Mouse (Mus musculus) forebrain, embryonic 13.5 days (tissue): Measurements from ENCODE around the gene Itprid1. TPM values are rescaled to one million over a fixed set of nuclear protein-coding genes. Genes with fewer than 3 reads are reported as not detected.
A peak's percentile ranks its signal among the peaks of the same experiment; 100 is the strongest.

ENCODE experiments used
- ATAC-seq: fragments of 200-750 bp; cut with Nextera tagmentation; 2 replicates; pipeline ENCODE4 v1.8.0; 2017
- H3K27ac ChIP-seq: fragments of 300-500 bp; sonication (generic); 2 replicates; pipeline ENCODE4 v1.5.1; 2015; ENCODE audit warnings: inconsistent platforms, mild to moderate bottlenecking, moderate library complexity
- H3K27me3 ChIP-seq: fragments of 300-500 bp; sonication (generic); 2 replicates; pipeline ENCODE4 v1.6.1; 2015; ENCODE audit warnings: mild to moderate bottlenecking, inconsistent platforms
- H3K36me3 ChIP-seq: fragments of 300-500 bp; sonication (generic); 2 replicates; pipeline ENCODE4 v1.6.1; 2015; ENCODE audit warnings: mild to moderate bottlenecking, inconsistent platforms; ENCODE audit not compliant: poor library complexity, severe bottlenecking
- H3K4me1 ChIP-seq: fragments of 300-500 bp; sonication (generic); 2 replicates; pipeline ENCODE4 v1.6.1; 2015; ENCODE audit warnings: inconsistent platforms
- H3K4me2 ChIP-seq: fragments of 300-500 bp; sonication (generic); 2 replicates; pipeline ENCODE4 v1.6.1; 2015; ENCODE audit warnings: inconsistent platforms, mild to moderate bottlenecking, moderate library complexity
- H3K4me3 ChIP-seq: fragments of 300-500 bp; sonication (generic); 2 replicates; pipeline ENCODE4 v1.5.1; 2015; ENCODE audit warnings: mild to moderate bottlenecking, inconsistent platforms
- H3K9ac ChIP-seq: fragments of 300-500 bp; sonication (generic); 2 replicates; pipeline ENCODE4 v1.6.1; 2015; ENCODE audit warnings: mild to moderate bottlenecking, inconsistent platforms
- H3K9me3 ChIP-seq: fragments of 300-500 bp; sonication (generic); replicated peaks from 2 replicates; pipeline ENCODE4 v1.6.1; 2016; ENCODE audit warnings: inconsistent platforms
- WGBS: fragments of 180-500 bp; shearing (Covaris S2); methylation state at CpG from one replicate; pipeline ENCODE4 v1.1.7; 2015; 5-methylcytosine and 5-hydroxymethylcytosine counted together
- polyA plus RNA-seq: library from polyadenylated mRNA; unstranded; fragments of >200 nt; fragmentation: Nextera tagmentation; extraction: Ambion mirVana; gene quantifications from 2 replicates; pipeline ENCODE4 v1.2.1, GENCODE M21; 2015

Itprid1 gene
- 0.50 and 0.92 TPM in 2 replicates for polyA plus RNA-seq

GRCm38 (mm10) chr6:55836650-55837320 is at the start of gene Itprid1:
TSS of gene Itprid1 (plus strand) at chr6:55836895.
- H3K36me3 ChIP-seq = no peaks in the 10 kb centered on the region
- H3K4me3 ChIP-seq = no peak within 1 kb of the TSS
- H3K4me1 ChIP-seq = no peaks in the 10 kb centered on the region
- no peak within 1 kb of the TSS for H3K9ac ChIP-seq
- WGBS = 88% methylated on average over 8 of the region's 8 CpGs
- no peak for ATAC-seq
- H3K4me2 ChIP-seq = no peak within 1 kb of the TSS
- no peaks in the 10 kb centered on the region for H3K27me3 ChIP-seq
- H3K27ac ChIP-seq = no peak within 1 kb of the TSS
- no peaks in the 10 kb centered on the region for H3K9me3 ChIP-seq

- no peak overlapping the region for H3K4me3 ChIP-seq
- peaks cover 33% of the 10 kb centered on the region for H3K4me1 ChIP-seq
- no peak overlapping the region for H3K9ac ChIP-seq
- H3K36me3 ChIP-seq = no peaks in the 10 kb centered on the region
- no peak for ATAC-seq
- H3K9me3 ChIP-seq = no peaks in the 10 kb centered on the region
- no peak overlapping the region for H3K27ac ChIP-seq
- H3K4me2 ChIP-seq = no peak overlapping the region
- 87% methylated on average over 1 of the region's 1 CpGs for WGBS
- H3K27me3 ChIP-seq = no peaks in the 10 kb centered on the region
Measured at GRCm38 (mm10) chr6:55789557-55789956, 47.1 kb upstream of the Itprid1 start.

- Histone ChIP-seq H3K27ac (peak overlapping the region; percentile 97), H3K36me3 (no peaks in the 10 kb centered on the region), H3K4me1 (peaks cover 33% of the 10 kb centered on the region), H3K4me3 (no peak overlapping the region), H3K4me2 (peak overlapping the region; percentile 34), H3K9ac (peak overlapping the region; percentile 55), H3K9me3 (no peaks in the 10 kb centered on the region), H3K27me3 (no peaks in the 10 kb centered on the region)
- ATAC-seq = peak; percentile 81
- WGBS = 2% methylated on average over 6 of the region's 6 CpGs
Measured at GRCm38 (mm10) chr6:55791852-55792496, 44.7 kb upstream of the Itprid1 start.

GRCm38 (mm10) chr6:55792536-55792935 is 44.2 kb upstream of the Itprid1 start:
- H3K4me1 ChIP-seq = peaks cover 33% of the 10 kb centered on the region
- H3K4me2 ChIP-seq = peak overlapping the region; percentile 34
- H3K36me3 ChIP-seq = no peaks in the 10 kb centered on the region
- H3K27ac ChIP-seq = peak overlapping the region; percentile 97
- no peaks in the 10 kb centered on the region for H3K9me3 ChIP-seq
- ATAC-seq = peak; percentile 88
- H3K9ac ChIP-seq = peak overlapping the region; percentile 55
- H3K27me3 ChIP-seq = no peaks in the 10 kb centered on the region
- no peak overlapping the region for H3K4me3 ChIP-seq
- 22% methylated on average over 8 of the region's 8 CpGs for WGBS

GRCm38 (mm10) chr6:55802686-55803085 is 34.0 kb upstream of the Itprid1 start:
- ATAC-seq = no peak
- Histone ChIP-seq H3K9me3 (no peaks in the 10 kb centered on the region), H3K4me3 (no peak overlapping the region), H3K9ac (no peak overlapping the region), H3K4me1 (peaks cover 26% of the 10 kb centered on the region), H3K36me3 (no peaks in the 10 kb centered on the region), H3K27me3 (no peaks in the 10 kb centered on the region), H3K27ac (peak overlapping the region; percentile 84), H3K4me2 (no peak overlapping the region)
- WGBS = 65% methylated on average over 1 of the region's 1 CpGs

GRCm38 (mm10) chr6:55803357-55803756 is 33.3 kb upstream of the Itprid1 start:
- Histone ChIP-seq H3K4me1 (peaks cover 26% of the 10 kb centered on the region), H3K9ac (no peak overlapping the region), H3K27me3 (no peaks in the 10 kb centered on the region), H3K27ac (peak overlapping the region; percentile 84), H3K4me3 (no peak overlapping the region), H3K4me2 (no peak overlapping the region), H3K9me3 (no peaks in the 10 kb centered on the region), H3K36me3 (no peaks in the 10 kb centered on the region)
- no peak for ATAC-seq
- 68% methylated on average over 7 of the region's 7 CpGs for WGBS

- H3K4me3 ChIP-seq = no peak overlapping the region
- H3K27ac ChIP-seq = peak overlapping the region; percentile 84
- H3K4me1 ChIP-seq = peaks cover 26% of the 10 kb centered on the region
- H3K9me3 ChIP-seq = no peaks in the 10 kb centered on the region
- ATAC-seq = peak; percentile 91
- H3K4me2 ChIP-seq = peak overlapping the region; percentile 7; the same call in 1 of the 2 replicates
- H3K27me3 ChIP-seq = no peaks in the 10 kb centered on the region
- no peak overlapping the region for H3K9ac ChIP-seq
- H3K36me3 ChIP-seq = no peaks in the 10 kb centered on the region
- 23% methylated on average over 12 of the region's 12 CpGs for WGBS
Measured at GRCm38 (mm10) chr6:55803991-55804680, 32.6 kb upstream of the Itprid1 start.

GRCm38 (mm10) chr6:55804681-55805000 is 32.1 kb upstream of the Itprid1 start:
- Histone ChIP-seq H3K36me3 (no peaks in the 10 kb centered on the region), H3K9me3 (no peaks in the 10 kb centered on the region), H3K4me1 (peaks cover 26% of the 10 kb centered on the region), H3K4me3 (no peak overlapping the region), H3K9ac (no peak overlapping the region), H3K27ac (peak overlapping the region; percentile 84), H3K27me3 (no peaks in the 10 kb centered on the region), H3K4me2 (peak overlapping the region; percentile 7; the same call in 1 of the 2 replicates)
- ATAC-seq = no peak
- 82% methylated on average over 4 of the region's 4 CpGs for WGBS

- Histone ChIP-seq H3K27ac (peak overlapping the region; percentile 84), H3K9ac (no peak overlapping the region), H3K4me1 (peaks cover 26% of the 10 kb centered on the region), H3K9me3 (no peaks in the 10 kb centered on the region), H3K4me2 (no peak overlapping the region), H3K4me3 (no peak overlapping the region), H3K27me3 (no peaks in the 10 kb centered on the region), H3K36me3 (no peaks in the 10 kb centered on the region)
- ATAC-seq = no peak; the same call in 1 of the 2 replicates
- WGBS = 80% methylated on average over 9 of the region's 9 CpGs
Measured at GRCm38 (mm10) chr6:55805291-55806137, 31.2 kb upstream of the Itprid1 start.

GRCm38 (mm10) chr6:55806537-55806936 is 30.2 kb upstream of the Itprid1 start:
- WGBS = 81% methylated on average over 2 of the region's 2 CpGs

GRCm38 (mm10) chr6:55808692-55809091 is 28.0 kb upstream of the Itprid1 start:
- WGBS = 69% methylated on average over 3 of the region's 3 CpGs
- Histone ChIP-seq H3K36me3 (no peaks in the 10 kb centered on the region), H3K4me2 (no peak overlapping the region), H3K4me3 (no peak overlapping the region), H3K4me1 (peaks cover 18% of the 10 kb centered on the region), H3K27me3 (no peaks in the 10 kb centered on the region), H3K9me3 (no peaks in the 10 kb centered on the region), H3K27ac (no peak overlapping the region), H3K9ac (no peak overlapping the region)
- no peak for ATAC-seq

More at GRCm38 (mm10) chr6:55806537-55806936, 30.2 kb upstream of the Itprid1 start:
- H3K27me3 ChIP-seq = no peaks in the 10 kb centered on the region
- no peak overlapping the region for H3K4me3 ChIP-seq
- no peak overlapping the region for H3K4me2 ChIP-seq
- H3K27ac ChIP-seq = no peak overlapping the region
- H3K9ac ChIP-seq = no peak overlapping the region
- no peaks in the 10 kb centered on the region for H3K36me3 ChIP-seq
- H3K9me3 ChIP-seq = no peaks in the 10 kb centered on the region
- no peak for ATAC-seq
- H3K4me1 ChIP-seq = peaks cover 26% of the 10 kb centered on the region
